Comparison of ENCODE assay signal across 9 mouse cellular contexts in the genomic region with DNA sequence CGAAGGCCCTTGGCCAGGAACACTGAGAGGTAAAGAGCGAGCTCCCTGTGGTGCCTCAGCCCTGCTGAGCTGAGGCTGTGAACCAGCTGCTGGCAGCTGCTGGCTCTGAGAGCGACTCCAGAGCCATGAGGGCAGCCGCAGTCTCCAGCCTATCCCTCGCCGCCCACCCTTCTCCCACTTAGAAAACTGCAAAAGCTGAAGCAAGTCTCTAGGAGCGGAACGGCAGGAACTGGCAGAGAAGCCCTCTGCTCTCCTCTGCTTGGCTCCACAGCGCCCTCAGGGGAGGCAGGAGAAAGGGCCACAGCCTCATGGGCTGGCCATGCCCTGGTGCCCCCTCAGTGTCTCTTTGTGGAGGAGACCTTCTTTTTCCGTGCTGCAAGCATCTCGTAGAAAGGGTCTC. TPM values are rescaled to one million over a fixed set of nuclear protein-coding genes. Genes with fewer than 3 reads are reported as not detected.
A peak's percentile ranks its signal among the peaks of the same experiment; 100 is the strongest.
DNase-seq lines count a peak whose midpoint lies in the region; ATAC-seq lines count a peak whose summit lies in the region.
"Had no signal": no experiment of that assay in that cellular context is flagged by ENCODE, and none has a peak within 500 bp of the region (broad histone marks: within the 10 kb centered on the region; RNA-seq: fewer than 3 reads in every experiment).

No protein-coding gene starts in this region.

- no peaks in the 10 kb centered on the region for H3K9me3 ChIP-seq in kidney, embryonic 14.5 days (ENCODE audit: control insufficient read depth, low read length)

- no peak for ATAC-seq in kidney, embryonic 14.5 days (ENCODE audit: low FRiP score, low TSS enrichment)

- H3K4me1 ChIP-seq in kidney, embryonic 14.5 days (ENCODE audit: control insufficient read depth, insufficient read depth, low read length) = peaks cover 18% of the 10 kb centered on the region

- no peaks in the 10 kb centered on the region for H3K27me3 ChIP-seq in kidney, embryonic 14.5 days (ENCODE audit: control insufficient read depth, insufficient read depth, low read length)

- 51% methylated on average over 11 of the region's 11 CpGs for WGBS in kidney, embryonic 14.5 days

- DNase-seq in cerebellum, postnatal 10 days = peak; percentile 55 to 59
- no peak for DNase-seq in cerebellum, adult 11-12 months
- no peak for DNase-seq in kidney, adult 9 months
- DNase-seq in retina, embryonic 14.5 days (ENCODE audit: low spot score) = peak; percentile 14
- DNase-seq in retina, postnatal 1 day = no peak
- DNase-seq in right cerebral cortex, postnatal 10 days (ENCODE audit: low spot score in 2 of 2) = no peak
- no peak for DNase-seq in yolk sac, embryonic 10.5 days (ENCODE audit: low spot score)
- DNase-seq: spleen, adult 18-20 months had no signal

- H3K9ac ChIP-seq in kidney, embryonic 14.5 days (ENCODE audit: low read depth, low read length) = no peak overlapping the region

- H3K27ac ChIP-seq in kidney, embryonic 14.5 days (ENCODE audit: low read depth, low read length) = peak overlapping the region; percentile 47; the same call in 1 of the 2 replicates

- H3K4me2 ChIP-seq in kidney, embryonic 14.5 days (replicated peaks; ENCODE audit: low read depth, low read length) = no peak overlapping the region

- H3K4me3 ChIP-seq in kidney, embryonic 14.5 days (ENCODE audit: low read length) = no peak overlapping the region

- H3K36me3 ChIP-seq in kidney, embryonic 14.5 days (ENCODE audit: control insufficient read depth, insufficient read depth, low read length) = peaks cover 51% of the 10 kb centered on the region

RNA-seq across cellular contexts. Expression of a gene that starts 35.2 kb away (rescaled TPM):
- polyA plus RNA-seq in kidney, embryonic 14.5 days (2014; fragmentation: Nextera tagmentation; extraction: Ambion mirVana) = 0.20 and 0.23 TPM in 2 replicates

Comparison
In these comparisons a context has a peak if more than half of its experiments do, and no peak if none do; other contexts are left out.
1. DNase-seq: peak in cerebellum, postnatal 10 days (2 of 2) and retina, embryonic 14.5 days (single experiment); none in cerebellum, adult 11-12 months (single experiment), kidney, adult 9 months (single experiment), retina, postnatal 1 day (single experiment), right cerebral cortex, postnatal 10 days (0 of 2) and yolk sac, embryonic 10.5 days (single experiment).